Mouse (Mus musculus) erythroblast, adult 5-6 weeks (primary cell): ENCODE data around the gene Slc15a1. TPM values are rescaled to one million over a fixed set of nuclear protein-coding genes. Genes with fewer than 3 reads are reported as not detected.

Source experiments
- ATAC-seq: replicated peaks from 2 replicates; pipeline ENCODE4 v1.8.0; 2016; ENCODE audit warnings: moderate number of reproducible peaks, mild to moderate bottlenecking, moderate TSS enrichment, inconsistent platforms; ENCODE audit not compliant: poor library complexity, low FRiP score, severe bottlenecking
- total RNA-seq, 2 experiments: library from RNA; stranded (forward) in 1 of 2; stranded (reverse) in 1 of 2; fragments of 150-400 nt in 1 of 2; fragments of 200-764, 138-1000 nt in 1 of 2; gene quantifications; 2 replicates each; pipeline versions ENCODE4 v1.2.3 to v1.2.4; 2015 to 2017; ENCODE audit warnings: low replicate concordance in 2 of 2

The Slc15a1 gene
- total RNA-seq, 2 experiments from 2014 or later, result not detected

GRCm38 (mm10) chr14:121456416-121457285 lies 48.4 kb downstream of the Slc15a1 start:
- ATAC-seq, result no peak

DNA sequence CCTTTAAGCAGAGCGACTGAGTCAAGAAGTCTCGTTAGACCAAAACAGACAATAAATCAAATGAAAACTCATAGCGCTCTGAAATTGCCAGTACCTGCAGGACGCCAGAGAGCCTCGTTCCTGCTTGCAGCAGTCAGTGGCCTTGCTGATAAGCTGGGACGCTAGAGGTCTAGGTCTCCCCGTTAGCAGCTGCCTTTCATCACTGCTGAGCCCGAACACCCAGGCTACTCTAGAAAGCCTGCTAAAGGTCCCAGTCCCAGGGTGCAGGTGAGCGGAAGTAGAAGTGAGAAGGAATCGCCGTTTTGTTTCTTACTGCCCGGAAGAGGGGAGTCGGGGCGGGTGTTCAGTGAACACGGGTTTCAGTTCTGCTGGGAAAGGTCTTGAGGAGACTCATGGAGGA lies 49.1 kb downstream of the Slc15a1 start:
- ATAC-seq, result no peak

DNA sequence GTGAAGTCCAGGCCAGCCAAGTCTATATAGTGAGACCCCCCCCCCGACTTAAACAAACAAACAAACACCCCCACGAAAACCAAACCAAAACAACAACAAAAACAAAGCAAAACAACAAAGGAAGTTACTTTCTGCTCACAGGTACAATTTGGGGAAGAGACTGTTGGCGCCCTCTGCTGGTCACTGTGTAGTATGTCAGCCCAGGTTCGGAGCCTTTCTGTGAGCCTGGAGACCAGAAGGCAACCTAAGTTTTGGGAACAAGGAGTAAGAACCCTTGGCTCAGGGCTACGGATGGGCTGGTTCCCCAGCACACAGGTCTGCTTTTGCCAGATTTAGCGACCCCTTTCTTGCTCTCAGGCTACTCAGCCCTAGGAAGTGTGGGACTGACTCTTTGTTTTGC lies 49.5 kb downstream of the Slc15a1 start:
- peak; percentile 73 for ATAC-seq

GRCm38 (mm10) chr14:121453130-121453529 lies 51.9 kb downstream of the Slc15a1 start:
- no peak for ATAC-seq

GRCm38 (mm10) chr14:121452227-121452626 lies 52.8 kb downstream of the Slc15a1 start:
- ATAC-seq, result no peak

DNA sequence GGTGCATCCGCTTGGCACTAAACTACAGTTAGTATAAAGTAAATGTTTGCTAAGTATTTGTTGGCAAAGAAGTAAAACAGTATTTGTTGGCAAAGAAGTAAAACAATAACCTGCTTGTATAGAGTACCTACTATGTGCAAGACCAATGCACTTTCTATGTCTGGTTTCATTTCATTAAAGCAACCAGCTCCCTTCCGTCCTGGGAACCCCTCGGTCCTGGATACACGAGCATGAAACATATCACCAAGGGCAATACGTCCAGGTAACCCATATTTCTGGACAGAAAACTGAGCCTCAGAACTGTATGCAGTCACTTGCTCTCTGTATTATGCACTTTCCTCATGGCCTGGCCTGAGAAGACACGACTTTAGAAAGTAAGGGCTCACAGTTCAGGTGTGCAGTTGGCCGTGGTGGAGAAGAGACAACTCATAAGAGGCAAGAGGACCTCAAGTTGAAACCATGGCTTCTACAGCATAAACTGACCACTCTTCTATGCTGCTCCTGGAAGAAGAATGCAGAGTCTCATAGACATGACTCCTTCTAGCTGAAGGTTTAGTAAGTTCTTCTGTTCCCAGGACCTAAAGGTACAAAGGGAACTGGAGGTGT lies 53.5 kb downstream of the Slc15a1 start:
- no peak for ATAC-seq

DNA sequence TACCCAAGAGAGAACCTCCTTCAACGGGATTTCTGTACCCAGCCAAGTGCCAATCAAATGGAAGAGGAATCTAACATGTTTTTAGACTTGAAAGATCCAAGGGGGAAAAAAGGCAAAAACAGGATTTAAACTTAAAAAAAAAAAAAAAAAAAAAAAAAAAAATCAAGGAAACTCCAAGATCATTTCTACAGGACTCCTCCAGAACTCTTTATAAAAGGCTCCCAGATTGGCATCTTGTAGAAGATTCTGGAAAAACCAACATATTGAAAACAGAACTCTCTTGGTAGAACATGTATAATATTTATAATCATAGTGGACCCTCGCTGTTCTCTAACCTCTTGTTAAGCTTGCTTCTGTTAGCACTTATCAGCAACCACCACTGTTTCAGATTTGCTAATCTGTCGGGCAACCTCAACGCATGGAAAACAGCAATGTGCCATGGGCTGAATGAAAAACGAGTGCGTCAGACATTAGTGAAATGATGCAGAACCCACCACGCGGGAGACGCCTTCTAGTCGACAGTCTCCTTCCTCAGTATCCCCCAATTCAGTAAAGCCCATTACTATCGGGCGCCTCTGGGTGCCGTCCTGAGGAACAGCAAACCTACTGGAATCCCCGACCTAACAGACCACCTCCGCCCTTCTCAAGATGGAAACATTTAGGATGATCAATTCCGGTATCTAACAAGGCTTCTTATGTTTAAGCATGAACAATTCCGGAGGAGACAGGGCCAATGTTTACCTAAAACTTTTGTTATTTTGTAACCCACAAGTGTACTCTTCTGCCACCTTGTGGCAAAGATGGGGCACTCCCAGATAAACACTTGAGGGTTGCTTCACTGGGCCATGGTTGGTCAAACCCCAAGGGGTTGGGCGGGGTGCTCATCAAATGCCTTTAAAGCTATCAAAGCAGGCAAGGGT lies 54.3 kb downstream of the Slc15a1 start:
- ATAC-seq, result peak; percentile 63

DNA sequence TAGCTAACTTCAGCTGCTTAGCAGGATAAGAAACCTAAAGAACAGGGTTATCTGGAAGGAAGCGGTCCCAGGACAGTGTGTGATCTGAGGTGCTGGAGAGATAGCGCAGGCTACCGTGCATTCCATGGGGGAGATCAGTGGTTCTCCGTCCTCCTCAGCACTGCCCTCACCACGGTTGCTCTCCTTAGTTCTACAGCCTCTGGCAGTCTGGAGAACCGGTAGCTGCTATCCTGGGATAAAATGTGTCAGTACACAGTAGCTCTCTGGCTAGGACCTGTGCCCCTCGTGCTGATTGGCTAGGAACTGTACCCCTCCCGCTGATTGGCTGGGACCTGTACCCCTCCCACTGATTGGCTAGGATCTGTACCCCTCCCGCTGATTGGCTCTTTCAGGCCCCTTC lies 58.1 kb downstream of the Slc15a1 start:
- peak; percentile 92 for ATAC-seq

- peak; percentile 66 for ATAC-seq
These were observed 59.9 kb downstream of the Slc15a1 start for GRCm38 (mm10) chr14:121445194-121445593.

- ATAC-seq, result no peak
These were observed 64.2 kb downstream of the Slc15a1 start for GRCm38 (mm10) chr14:121440807-121441206.

DNA sequence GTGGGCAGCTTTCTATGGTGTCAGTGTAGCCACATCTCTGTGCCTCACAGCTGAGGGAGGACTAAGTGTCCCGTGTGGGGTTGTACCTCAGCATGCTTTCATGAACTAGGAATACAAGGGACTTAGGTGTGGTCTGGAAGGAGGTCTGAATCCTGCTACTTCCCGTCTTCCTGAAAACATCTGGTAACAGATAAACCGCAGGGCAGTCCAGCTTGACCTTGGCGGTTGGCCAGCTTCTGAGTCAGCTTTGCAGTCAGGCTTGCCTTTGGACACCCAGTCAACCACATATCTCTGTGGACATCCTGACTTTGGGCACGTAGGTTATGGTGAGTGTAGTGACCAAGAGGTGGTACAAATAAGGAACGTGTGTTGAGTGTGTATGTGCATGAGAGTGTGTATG lies 68.0 kb downstream of the Slc15a1 start:
- peak; percentile 83 for ATAC-seq

GRCm38 (mm10) chr14:121436455-121436854 lies 68.6 kb downstream of the Slc15a1 start:
- ATAC-seq, result no peak

DNA sequence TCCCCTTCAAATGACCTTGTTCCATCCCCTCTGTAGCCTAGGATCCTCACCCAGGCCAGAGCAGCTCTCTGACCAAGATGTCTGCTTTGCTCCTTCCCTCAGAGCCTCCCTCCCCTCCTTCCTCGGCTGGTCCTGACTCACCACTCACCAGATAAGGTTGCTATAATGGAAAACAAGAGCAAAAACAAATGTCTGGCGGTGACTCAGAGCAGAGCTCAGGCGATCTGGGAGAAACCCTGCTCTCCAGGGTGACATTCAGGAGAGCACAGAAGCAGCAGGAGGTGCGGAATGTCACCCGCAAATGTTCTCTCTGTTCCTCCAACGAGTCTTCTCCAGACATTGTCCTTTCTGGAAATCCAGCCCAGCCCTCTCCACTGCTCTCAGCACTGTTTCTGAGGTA lies 69.3 kb downstream of the Slc15a1 start:
- peak; percentile 58 for ATAC-seq

GRCm38 (mm10) chr14:121431261-121431660 lies 73.8 kb downstream of the Slc15a1 start:
- no peak for ATAC-seq

DNA sequence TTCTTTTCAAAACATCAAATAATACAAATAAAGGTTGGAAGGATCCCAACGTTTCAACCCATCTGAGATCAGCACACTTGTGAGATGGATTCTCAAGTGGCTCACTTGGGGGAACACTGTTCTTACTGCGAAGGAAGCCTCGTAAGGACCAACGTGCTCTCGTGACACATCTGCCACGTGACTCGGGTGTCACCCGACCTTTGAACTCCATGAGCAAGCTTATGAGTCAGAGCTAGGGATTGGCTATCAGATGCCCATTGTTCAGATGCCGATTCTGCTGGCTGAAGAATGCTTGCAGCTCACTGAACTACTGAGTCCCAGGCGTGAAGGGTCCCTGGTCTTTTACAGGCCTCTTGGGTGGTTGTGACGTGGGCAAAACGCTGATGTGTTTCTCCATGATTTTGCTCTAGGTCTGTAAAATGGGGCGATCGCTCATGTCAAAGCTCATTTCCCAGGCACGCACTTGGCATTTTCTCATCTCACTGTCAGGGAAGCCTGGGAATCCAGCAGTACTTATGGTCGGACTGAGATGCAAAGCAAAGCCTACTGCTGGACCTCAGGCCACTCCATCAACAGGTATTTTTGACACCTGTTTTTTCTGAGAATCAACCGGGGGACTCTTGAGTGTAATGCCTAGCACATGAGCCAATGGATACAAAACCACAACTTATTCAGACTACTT lies 75.1 kb downstream of the Slc15a1 start:
- no peak for ATAC-seq

GRCm38 (mm10) chr14:121428148-121428547 lies 76.9 kb downstream of the Slc15a1 start:
- ATAC-seq, result no peak

GRCm38 (mm10) chr14:121426743-121427142 lies 78.3 kb downstream of the Slc15a1 start:
- no peak for ATAC-seq

GRCm38 (mm10) chr14:121425004-121425793 lies 79.9 kb downstream of the Slc15a1 start:
- no peak for ATAC-seq

DNA sequence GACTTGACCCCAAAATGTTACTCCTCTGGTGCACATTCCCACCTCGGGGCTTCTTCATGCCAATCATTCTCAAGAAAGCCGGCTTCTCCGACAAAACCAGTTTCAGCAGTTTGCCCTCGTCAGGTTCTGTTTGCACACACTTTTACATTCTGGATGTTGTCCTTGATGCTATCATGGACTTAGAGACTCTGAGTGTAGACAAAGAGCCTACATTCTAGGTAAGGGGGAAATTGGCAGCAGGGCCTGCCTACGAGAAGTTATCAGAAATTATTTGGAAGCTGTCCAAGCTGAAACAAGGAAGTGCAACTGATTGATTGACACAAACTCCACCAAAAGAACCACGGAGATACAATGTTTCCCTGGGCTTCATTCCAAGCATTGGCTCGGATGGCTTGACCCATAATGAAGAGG lies 81.7 kb downstream of the Slc15a1 start:
- no peak for ATAC-seq
